Mouse (Mus musculus): ENCODE measurements around the gene Gtf2h4. TPM values are rescaled to one million over a fixed set of nuclear protein-coding genes. Genes with fewer than 3 reads are reported as not detected.
A peak's percentile ranks its signal among the peaks of the same experiment; 100 is the strongest.

Gtf2h4 gene
- polyA plus RNA-seq (2012; ENCODE audit: insufficient read depth, low replicate concordance), result 7.8 and 10.8 TPM in 2 replicates

DNA sequence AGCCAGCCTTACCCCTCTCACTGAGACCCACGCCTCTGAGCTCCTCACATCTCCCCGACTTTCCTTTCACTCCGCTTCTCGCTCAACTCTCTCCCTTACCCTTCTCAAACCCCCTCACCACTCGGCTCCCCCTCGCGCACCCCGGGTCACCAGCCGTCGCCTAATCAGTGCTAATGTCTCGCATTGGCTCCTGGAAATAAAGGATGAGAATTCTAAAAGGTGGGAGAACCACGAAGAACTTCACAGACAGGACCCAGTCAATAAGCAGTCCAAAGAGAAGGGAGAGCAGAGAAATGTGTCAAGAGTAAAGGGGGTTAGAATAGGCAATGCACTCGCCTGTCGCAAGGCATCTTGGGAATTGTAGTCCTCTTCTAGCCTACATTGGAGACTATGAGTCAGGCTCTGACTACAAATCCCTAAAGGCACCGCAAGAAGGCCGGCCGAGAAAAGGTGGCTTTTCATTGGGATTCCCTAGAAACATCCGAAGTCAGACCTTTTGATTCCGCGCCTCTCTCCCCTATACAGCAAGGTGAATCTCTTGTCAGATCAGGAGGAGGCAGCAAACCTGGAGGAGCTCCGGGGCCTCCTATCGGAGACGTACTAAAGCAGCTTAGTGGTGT lies at the start of gene Gtf2h4:
TSS of gene Gtf2h4 (minus strand) at position 324 of the 620 bp plus-strand sequence.
- H3K36me3 ChIP-seq (replicated peaks; ENCODE audit: low read length), result peaks cover 26% of the 10 kb centered on the region
- peaks cover 5% of the 10 kb centered on the region for H3K27me3 ChIP-seq (replicated peaks)
- TF ChIP-seq FLI1 (IDR thresholded peaks at IDR 0.05; ENCODE audit: low read length) (no peak), GATA1 (IDR thresholded peaks at IDR 0.05; ENCODE audit: borderline replicate concordance, low read length) (no peak)
- no peaks in the 10 kb centered on the region for H3K9me3 ChIP-seq
- H3K4me1 ChIP-seq, result peaks cover 11% of the 10 kb centered on the region
- peak within 1 kb of the TSS; percentile 95 for H3K4me3 ChIP-seq (replicated peaks)

DNA sequence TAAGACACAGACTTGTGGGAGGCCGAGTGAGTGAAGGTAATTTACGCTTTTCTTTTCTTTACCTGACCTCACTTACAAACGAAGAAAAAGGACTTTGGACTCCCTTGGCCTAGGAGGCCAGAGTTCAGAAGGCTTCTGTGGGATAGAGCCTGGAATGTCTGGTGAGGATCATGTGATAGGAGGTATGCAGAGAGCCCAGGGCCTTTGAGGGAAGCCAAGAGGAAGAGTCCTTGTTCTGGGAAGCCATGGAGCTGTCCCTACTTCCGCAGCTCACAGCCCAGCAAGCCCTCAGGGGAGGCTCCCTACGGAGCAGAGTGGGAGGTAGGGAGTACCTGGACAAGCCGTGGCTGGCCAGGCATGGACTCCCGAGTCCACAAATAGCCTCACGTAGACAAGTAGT lies 48.1 kb upstream of the Gtf2h4 start:
- Histone ChIP-seq H3K27me3 (replicated peaks) (peaks cover 75% of the 10 kb centered on the region), H3K36me3 (replicated peaks; ENCODE audit: low read length) (no peaks in the 10 kb centered on the region), H3K4me1 (peaks cover 14% of the 10 kb centered on the region), H3K4me3 (replicated peaks) (no peak overlapping the region), H3K9me3 (no peaks in the 10 kb centered on the region; the same call in 1 of the 2 replicates)
- TF ChIP-seq FLI1 (IDR thresholded peaks at IDR 0.05; ENCODE audit: low read length) (no peak), GATA1 (IDR thresholded peaks at IDR 0.05; ENCODE audit: borderline replicate concordance, low read length) (no peak)

DNA sequence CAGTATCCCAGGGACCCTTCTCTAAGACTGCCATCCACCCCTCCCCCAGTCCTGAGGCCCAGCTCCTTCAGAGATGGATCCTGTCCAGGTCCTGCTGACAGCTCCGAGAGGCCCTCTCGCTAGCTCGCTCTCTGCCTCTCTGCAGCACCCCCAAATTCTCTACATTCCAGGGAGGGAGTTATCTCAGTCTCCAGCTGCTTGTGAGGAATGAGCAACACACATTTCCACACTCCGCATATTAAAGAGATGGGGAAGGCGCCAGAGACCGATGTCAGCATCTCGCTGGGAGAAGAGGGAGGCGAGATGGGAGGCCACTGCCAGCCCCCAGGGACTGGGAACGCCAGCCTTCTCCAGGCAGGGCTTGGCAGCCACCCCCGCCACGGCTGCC lies 46.8 kb upstream of the Gtf2h4 start:
- H3K36me3 ChIP-seq (replicated peaks; ENCODE audit: low read length), result no peaks in the 10 kb centered on the region
- peaks cover 72% of the 10 kb centered on the region for H3K27me3 ChIP-seq (replicated peaks)
- TF ChIP-seq FLI1 (IDR thresholded peaks at IDR 0.05; ENCODE audit: low read length) (no peak), GATA1 (IDR thresholded peaks at IDR 0.05; ENCODE audit: borderline replicate concordance, low read length) (no peak)
- H3K4me3 ChIP-seq (replicated peaks), result no peak overlapping the region
- H3K4me1 ChIP-seq, result peaks cover 7% of the 10 kb centered on the region
- H3K9me3 ChIP-seq, result no peaks in the 10 kb centered on the region; the same call in 1 of the 2 replicates

DNA sequence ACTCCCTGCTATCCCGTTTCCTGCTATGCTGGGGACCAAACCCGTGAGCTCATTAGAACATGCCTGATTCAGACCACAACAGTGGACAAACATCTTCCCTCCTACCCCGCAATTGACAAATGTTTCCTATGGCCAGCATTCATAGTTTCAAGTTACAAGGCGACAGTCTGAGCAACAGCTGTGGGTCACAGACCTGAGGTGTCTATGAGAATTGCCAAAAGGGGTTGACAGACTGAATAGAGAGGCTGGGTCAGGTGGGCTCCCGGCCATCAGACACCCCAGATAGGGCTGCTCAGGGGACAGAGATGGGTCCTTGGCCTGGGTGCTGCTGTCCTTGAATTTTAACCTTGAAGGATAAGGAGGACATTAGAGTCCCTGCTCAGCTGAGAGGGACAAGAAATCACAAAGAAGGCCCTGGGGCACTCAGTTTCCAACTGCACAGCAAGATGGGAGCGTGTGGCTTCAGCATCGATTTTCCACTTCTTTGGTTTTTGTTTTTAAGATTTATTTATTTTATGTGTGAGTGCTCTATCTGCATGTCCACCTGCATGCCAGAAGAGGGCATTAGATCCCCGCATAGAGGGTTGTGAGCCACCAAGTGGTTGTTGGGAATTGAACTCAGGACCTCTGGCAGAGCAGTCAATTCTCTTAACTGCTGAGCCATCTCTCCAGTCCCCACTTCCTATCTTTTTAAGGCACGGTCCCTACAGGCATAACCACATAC lies 46.2 kb upstream of the Gtf2h4 start:
- Histone ChIP-seq H3K4me1 (0 out of 2 replicates have a peak, but pooled peaks cover 4% of the 10 kb centered on the region), H3K4me3 (replicated peaks) (no peak overlapping the region), H3K36me3 (replicated peaks; ENCODE audit: low read length) (no peaks in the 10 kb centered on the region), H3K27me3 (replicated peaks) (peaks cover 69% of the 10 kb centered on the region), H3K9me3 (no peaks in the 10 kb centered on the region; the same call in 1 of the 2 replicates)
- TF ChIP-seq FLI1 (IDR thresholded peaks at IDR 0.05; ENCODE audit: low read length) (no peak), GATA1 (IDR thresholded peaks at IDR 0.05; ENCODE audit: borderline replicate concordance, low read length) (no peak)

DNA sequence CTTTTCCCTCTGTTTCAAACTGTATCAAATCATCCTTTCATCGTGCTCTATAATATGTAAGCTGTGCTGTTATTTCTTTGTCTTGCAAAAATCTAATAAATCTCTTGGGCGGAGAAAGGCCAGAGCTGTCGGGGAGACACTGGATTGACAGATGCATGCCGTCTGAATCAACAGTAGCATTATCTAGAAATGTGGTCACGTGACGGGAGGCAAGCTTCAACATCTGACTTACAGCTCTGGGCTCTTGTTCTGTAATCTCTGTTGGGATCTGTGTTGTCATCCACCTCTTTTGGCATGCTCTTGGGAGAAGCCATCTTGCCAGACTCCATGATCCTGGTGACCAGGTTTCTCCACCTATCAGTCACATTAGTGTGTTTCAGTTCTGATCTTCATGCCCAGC lies 43.5 kb upstream of the Gtf2h4 start:
- no peak overlapping the region for H3K4me3 ChIP-seq (replicated peaks)
- no peaks in the 10 kb centered on the region for H3K36me3 ChIP-seq (replicated peaks; ENCODE audit: low read length)
- no peaks in the 10 kb centered on the region; the same call in 1 of the 2 replicates for H3K9me3 ChIP-seq
- H3K4me1 ChIP-seq, result 0 out of 2 replicates have a peak, but pooled peaks cover 4% of the 10 kb centered on the region
- TF ChIP-seq GATA1 (IDR thresholded peaks at IDR 0.05; ENCODE audit: borderline replicate concordance, low read length), result no peak
- no peak for TF ChIP-seq FLI1 (IDR thresholded peaks at IDR 0.05; ENCODE audit: low read length)
- H3K27me3 ChIP-seq (replicated peaks), result peaks cover 52% of the 10 kb centered on the region

DNA sequence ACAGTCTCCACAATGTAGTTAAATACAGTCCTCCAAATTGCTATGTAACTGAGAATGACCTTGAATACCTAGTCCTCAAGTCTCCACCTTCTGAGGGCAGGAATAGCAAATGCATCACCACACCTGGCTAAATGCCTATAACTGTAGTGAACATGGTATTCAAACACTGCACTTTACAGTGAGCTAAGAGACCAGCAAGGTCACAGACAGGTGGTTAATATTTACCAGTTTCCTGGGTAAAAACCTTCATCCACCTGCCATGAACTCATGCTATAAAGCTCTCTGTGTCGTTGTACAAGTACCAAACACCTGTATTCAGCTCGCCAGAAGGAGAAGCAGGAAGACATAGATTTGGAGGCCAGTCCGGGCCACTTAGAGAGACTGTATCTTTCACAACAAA lies 42.6 kb upstream of the Gtf2h4 start:
- TF ChIP-seq GATA1 (IDR thresholded peaks at IDR 0.05; ENCODE audit: borderline replicate concordance, low read length) (no peak), FLI1 (IDR thresholded peaks at IDR 0.05; ENCODE audit: low read length) (no peak)
- H3K9me3 ChIP-seq, result no peaks in the 10 kb centered on the region; the same call in 1 of the 2 replicates
- no peaks in the 10 kb centered on the region for H3K36me3 ChIP-seq (replicated peaks; ENCODE audit: low read length)
- 0 out of 2 replicates have a peak, but pooled peaks cover 4% of the 10 kb centered on the region for H3K4me1 ChIP-seq
- H3K4me3 ChIP-seq (replicated peaks), result no peak overlapping the region
- H3K27me3 ChIP-seq (replicated peaks), result peaks cover 52% of the 10 kb centered on the region

DNA sequence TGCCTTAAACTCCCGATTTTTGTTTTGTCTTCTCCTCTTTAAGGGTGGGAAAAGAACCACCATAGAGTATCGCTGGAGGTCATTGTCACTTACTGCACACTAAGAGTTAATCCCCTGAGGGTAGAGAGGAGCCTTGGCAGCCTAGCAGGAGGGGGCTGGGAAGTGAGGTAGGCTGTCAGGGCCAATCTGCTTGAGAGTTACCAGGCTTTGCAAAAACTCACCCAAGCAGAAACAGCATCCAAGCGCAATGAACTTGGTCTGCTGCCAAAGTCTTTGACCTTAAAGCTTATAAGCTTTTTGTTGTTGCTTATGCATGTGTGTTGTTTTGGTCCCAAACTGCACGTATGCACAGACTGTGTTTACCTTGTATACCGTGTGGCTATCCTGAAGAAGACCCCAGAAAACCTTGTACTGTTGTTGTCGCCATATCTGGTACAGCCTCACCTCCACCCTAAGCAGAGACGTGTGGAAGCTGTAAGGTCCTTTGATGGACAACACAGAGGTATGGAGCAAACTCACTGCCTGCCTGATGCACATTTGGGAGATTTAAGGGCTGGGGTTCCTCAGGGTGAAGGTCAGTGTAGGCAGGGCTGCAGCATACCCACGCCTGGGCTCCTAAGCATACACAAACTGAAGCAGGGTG lies 37.3 kb upstream of the Gtf2h4 start:
- Histone ChIP-seq H3K36me3 (replicated peaks; ENCODE audit: low read length) (no peaks in the 10 kb centered on the region), H3K9me3 (no peaks in the 10 kb centered on the region), H3K27me3 (replicated peaks) (peaks cover 36% of the 10 kb centered on the region), H3K4me1 (no peaks in the 10 kb centered on the region), H3K4me3 (replicated peaks) (no peak overlapping the region)
- TF ChIP-seq FLI1 (IDR thresholded peaks at IDR 0.05; ENCODE audit: low read length) (no peak), GATA1 (IDR thresholded peaks at IDR 0.05; ENCODE audit: borderline replicate concordance, low read length) (no peak)

DNA sequence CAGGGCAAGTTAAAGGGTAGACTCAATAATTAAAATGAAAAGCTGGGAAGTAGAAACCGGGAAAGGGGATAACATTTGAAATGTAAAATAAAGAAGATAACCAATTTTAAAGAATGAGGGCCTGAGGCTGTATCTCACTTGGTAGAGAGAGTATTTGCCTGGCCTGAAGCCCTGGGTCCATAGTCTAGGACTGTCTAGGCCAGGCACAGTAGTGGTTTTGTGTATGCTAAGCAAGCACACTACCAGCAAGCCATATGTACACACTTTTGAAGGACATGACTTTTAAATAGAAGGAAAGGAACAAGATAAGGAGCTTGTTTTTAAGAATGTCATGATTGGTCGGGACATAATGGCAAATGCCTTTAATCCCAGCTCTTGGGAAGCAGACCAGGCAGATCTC lies 35.1 kb upstream of the Gtf2h4 start:
- Histone ChIP-seq H3K27me3 (replicated peaks) (peaks cover 49% of the 10 kb centered on the region), H3K4me3 (replicated peaks) (no peak overlapping the region), H3K4me1 (peaks cover 16% of the 10 kb centered on the region), H3K36me3 (replicated peaks; ENCODE audit: low read length) (no peaks in the 10 kb centered on the region), H3K9me3 (no peaks in the 10 kb centered on the region)
- TF ChIP-seq FLI1 (IDR thresholded peaks at IDR 0.05; ENCODE audit: low read length), result no peak
- no peak for TF ChIP-seq GATA1 (IDR thresholded peaks at IDR 0.05; ENCODE audit: borderline replicate concordance, low read length)

DNA sequence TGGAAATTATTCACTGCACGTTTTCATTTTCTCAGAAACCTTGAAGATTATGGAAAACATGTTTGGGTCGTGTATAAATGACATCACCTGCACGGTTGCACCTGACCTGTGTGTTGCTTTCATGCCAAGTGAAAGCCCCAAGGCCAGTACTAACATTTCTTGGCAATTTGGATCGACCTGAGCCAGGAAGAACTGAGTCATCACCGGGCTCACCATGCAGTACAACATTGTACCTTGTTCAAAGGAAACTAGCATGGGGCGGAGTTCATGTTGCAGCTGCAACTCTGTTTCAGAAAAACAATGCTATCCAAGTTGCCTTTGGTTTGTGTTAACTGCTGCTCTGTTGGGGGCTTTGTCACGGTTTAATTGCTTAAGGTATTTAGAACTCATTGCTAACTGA lies 34.4 kb upstream of the Gtf2h4 start:
- Histone ChIP-seq H3K4me3 (replicated peaks) (no peak overlapping the region), H3K36me3 (replicated peaks; ENCODE audit: low read length) (no peaks in the 10 kb centered on the region), H3K9me3 (no peaks in the 10 kb centered on the region), H3K27me3 (replicated peaks) (peaks cover 52% of the 10 kb centered on the region), H3K4me1 (peaks cover 18% of the 10 kb centered on the region)
- TF ChIP-seq FLI1 (IDR thresholded peaks at IDR 0.05; ENCODE audit: low read length) (no peak), GATA1 (IDR thresholded peaks at IDR 0.05; ENCODE audit: borderline replicate concordance, low read length) (no peak)

DNA sequence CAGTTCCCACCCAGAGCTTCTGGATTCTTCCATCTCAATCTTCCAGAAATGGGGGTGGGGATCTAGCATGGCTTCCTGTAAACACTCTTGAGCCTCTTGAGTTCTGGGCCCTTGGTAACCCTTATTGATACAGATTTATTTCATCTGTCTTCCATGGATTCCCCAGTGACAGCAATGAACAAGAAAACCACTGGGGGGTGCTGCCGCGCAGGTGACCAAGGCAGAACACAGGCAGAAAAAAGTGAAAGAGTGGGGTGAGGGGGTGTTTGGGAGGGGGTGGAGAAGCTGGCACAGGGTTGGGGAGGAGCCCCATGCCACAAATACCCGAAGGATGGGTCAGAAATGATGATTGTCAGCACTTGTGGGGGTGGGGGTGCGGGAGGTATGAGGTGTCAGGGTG lies 32.3 kb upstream of the Gtf2h4 start:
- peaks cover 25% of the 10 kb centered on the region for H3K4me1 ChIP-seq
- peaks cover 58% of the 10 kb centered on the region for H3K27me3 ChIP-seq (replicated peaks)
- no peaks in the 10 kb centered on the region for H3K9me3 ChIP-seq
- no peak overlapping the region for H3K4me3 ChIP-seq (replicated peaks)
- no peak for TF ChIP-seq GATA1 (IDR thresholded peaks at IDR 0.05; ENCODE audit: borderline replicate concordance, low read length)
- TF ChIP-seq FLI1 (IDR thresholded peaks at IDR 0.05; ENCODE audit: low read length), result no peak
- no peaks in the 10 kb centered on the region for H3K36me3 ChIP-seq (replicated peaks; ENCODE audit: low read length)

Measured in megakaryocyte, embryonic 14.5 days (primary cell).